Mouse (Mus musculus) left cerebral cortex, adult 18-20 months (tissue): ENCODE measurements around the gene Pik3cb. TPM values are rescaled to one million over a fixed set of nuclear protein-coding genes. Genes with fewer than 3 reads are reported as not detected.

ENCODE experiments used
- DNase-seq, 2 experiments: peaks; one replicate each; pipeline ENCODE4 v3.0.0; 2021 to 2022; ENCODE audit warnings: low spot score in 2 of 2, mixed read lengths in 1 of 2
- total RNA-seq, 2 experiments: library from RNA; stranded (reverse); gene quantifications; 2 replicates each; pipeline ENCODE4 v1.2.3; 2021

Gene Pik3cb
- total RNA-seq, 2 experiments from 2014 or later, result 24.4 to 25.5 TPM

GRCm38 (mm10) chr9:99152699-99153490 lies 12.5 kb upstream of the Pik3cb start:
- DNase-seq, result no peak

DNA sequence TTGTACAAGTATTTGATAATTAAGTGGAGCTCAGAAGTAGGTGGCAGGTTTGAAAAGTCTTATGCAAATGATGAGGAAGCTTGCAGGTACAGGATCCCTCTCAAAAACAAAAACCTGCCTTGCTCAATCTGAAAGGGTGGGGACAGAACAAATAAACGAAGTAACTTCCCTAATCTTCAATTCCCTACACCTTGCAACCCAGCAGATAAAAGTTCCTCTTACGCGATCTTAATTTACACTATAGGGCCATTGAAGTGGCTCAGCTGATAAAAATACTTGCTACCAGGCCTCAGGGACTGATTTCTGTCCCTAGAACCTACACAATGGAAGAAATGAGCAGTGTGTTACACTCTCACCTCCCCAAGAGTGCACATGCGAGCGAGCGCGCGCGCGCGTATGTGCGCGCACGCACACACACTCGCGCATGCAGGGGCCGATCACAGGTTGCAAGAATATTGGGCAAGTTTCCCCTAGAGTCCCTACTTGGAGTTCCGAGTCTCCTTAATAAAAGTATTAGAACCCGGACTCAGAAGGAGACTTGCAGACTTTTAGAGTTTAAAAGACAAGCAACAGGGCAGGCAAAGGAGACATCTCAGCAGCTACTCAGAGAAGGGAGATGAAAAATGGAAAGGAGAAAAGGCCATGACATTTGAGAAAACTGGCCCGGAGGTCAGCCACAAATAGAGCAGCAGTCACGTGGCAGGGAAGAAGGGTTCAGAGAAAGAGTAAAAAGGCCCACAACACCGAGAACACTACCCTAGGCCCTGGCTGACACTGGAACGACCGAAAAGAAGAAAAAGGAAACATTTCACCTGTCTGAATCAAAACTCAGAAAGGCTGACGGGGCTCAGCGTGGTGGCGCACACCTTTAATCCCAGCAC lies 6.7 kb upstream of the Pik3cb start:
- DNase-seq, result no peak

- peak in 1 of 2 experiments; percentile 30 for DNase-seq
Observed at GRCm38 (mm10) chr9:99145756-99146155, 5.3 kb upstream of the Pik3cb start.

GRCm38 (mm10) chr9:99144416-99144989 lies 4.1 kb upstream of the Pik3cb start:
- no peak for DNase-seq

DNA sequence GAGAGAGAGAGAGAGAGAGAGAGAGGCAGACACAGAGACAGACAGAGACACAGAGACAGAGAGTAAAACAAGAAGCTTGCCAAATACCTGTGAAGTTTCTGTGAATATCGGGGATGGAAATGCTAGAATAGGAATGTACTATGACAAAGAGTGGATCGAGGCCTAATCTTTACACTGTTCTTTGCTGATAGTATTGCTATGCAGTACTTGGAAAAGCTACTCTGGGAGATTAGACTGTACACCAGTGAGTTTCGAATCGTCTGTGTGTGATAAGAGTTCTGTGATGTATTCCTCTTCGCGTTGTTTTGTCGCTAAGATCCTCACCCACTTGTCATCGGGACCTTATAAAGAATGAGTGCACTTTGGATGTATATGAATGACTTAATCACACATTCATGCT lies 1.2 kb upstream of the Pik3cb start:
- no peak for DNase-seq

DNA sequence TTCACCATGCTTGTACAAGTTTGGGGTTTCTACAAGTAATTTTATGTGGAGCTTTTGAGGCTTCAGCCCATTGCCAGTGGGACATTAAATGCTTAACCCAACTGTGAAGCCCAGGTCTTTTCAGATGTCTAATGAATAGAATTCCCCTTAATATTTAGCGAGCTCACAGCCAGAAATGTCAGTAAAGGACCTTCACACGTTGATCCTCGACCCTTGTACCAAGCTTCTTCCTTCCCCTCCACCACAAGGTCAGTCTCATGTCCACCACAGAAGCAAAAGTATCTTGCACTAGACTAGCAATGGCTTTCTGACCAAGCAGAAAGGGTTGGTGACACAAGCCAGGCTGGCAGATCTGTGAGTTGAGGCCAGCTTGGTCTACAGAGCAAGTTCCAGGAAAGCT lies 750 bp upstream of the Pik3cb start:
- DNase-seq, result no peak

- peak; percentile 17 to 35 for DNase-seq
Observed at GRCm38 (mm10) chr9:99139194-99140023, 1.0 kb downstream of the Pik3cb start.

GRCm38 (mm10) chr9:99137301-99137700 lies 3.1 kb downstream of the Pik3cb start:
- DNase-seq, result no peak

- no peak for DNase-seq
Observed at GRCm38 (mm10) chr9:99131951-99132470, 8.4 kb downstream of the Pik3cb start.

- no peak for DNase-seq
Observed at GRCm38 (mm10) chr9:99131119-99131518, 9.3 kb downstream of the Pik3cb start.

GRCm38 (mm10) chr9:99127578-99127977 lies 12.8 kb downstream of the Pik3cb start:
- no peak for DNase-seq

DNA sequence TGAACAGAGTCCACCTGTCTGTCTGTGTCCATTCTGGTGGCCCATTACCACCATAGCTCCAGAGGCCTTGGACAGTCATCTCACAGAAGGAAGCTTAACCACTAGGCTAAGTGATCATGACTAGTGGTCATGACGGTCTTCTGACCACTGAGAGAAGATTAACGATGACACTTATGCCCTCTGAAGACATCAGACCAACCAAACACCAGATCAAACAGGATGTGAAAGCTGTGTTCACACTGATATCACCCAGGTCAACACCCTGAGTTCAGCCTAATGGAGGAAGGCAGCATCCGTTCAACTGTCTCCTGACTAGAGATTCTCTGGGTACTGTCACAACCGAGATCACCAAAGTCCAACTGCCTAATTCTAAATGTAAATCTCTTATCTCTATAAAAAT lies 17.7 kb downstream of the Pik3cb start:
- no peak for DNase-seq

DNA sequence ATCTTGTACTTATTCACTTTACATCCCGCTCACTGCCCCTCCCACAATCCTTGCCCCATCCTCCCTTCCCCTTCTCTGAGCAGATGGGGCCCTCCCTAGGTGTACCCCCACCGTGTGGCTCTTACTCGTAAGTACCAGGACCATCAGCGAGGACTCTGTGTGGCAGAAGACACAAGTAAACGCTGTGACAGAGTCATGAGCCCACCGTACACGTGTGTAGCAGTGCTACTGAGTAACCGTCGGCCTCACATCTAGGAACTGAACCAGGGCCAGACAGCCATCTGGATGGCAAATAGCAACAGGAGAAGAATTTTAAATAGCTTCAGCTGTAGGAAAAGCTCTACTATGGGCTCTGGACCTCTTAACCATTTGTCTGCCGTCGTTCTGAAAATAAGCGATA lies 28.0 kb downstream of the Pik3cb start:
- peak in 1 of 2 experiments; percentile 16 for DNase-seq

DNA sequence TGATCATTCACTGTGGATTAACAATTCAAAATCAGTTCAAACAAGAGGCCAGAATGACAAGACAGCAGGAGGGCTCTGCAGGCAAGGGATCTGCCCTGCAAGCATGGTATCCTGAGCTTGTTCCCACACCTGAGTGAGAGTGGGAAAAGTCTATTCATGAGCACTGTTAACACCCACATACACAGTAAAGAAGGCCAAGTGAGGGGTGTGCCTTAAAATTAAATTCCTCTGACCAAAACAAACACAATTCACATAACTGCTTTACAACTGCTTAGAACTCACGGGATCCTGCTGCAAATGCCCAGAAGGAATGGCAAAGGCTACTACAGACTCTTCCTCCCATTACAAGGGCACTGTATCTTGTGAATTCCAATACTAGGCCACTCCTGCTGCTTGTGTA lies 29.3 kb downstream of the Pik3cb start:
- no peak for DNase-seq

DNA sequence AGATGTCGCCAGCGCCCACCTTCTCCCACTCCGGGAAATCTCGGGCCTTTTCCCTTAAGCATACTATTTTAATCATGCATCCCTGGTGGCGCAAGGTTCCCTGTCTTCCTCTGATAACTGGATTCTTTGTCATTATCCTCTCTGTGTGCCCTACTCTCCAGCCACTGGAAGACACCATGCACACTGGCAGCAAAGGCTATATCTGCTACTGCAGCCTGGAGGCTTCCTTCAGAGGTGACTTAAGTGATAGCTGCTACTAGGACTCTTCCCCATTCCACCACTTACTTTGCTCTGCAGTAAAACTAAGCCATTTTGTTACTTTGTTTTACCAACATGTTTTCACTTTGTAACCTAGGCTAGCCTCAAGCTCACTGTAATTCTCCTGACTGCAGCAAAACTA lies 30.2 kb downstream of the Pik3cb start:
- peak in 1 of 2 experiments; percentile 17 for DNase-seq

- DNase-seq, result no peak
Observed at GRCm38 (mm10) chr9:99109585-99109984, 30.8 kb downstream of the Pik3cb start.

GRCm38 (mm10) chr9:99104449-99104848 lies 36.0 kb downstream of the Pik3cb start:
- DNase-seq, result no peak

DNA sequence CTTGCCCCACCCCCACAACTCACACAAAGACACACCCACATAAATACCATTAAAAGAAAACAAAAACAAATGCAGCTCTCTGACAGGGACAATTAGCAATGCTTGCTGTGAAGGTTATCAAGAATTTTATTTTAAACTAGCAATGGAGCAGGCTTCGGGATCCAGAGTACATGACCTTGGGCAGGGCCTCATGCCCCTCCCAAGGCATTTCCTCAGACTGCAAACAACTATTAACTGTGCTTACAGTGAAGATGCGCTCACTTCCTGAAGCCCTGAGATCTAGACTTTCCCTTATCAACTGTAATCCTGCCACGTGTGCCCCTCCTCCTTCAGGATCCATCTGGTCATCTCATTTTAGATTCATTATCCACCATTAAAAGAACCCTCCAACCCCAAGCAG lies 36.6 kb downstream of the Pik3cb start:
- no peak for DNase-seq

- no peak for DNase-seq
Observed at GRCm38 (mm10) chr9:99098482-99099129, 41.8 kb downstream of the Pik3cb start.

- no peak for DNase-seq
Observed at GRCm38 (mm10) chr9:99097668-99098067, 42.8 kb downstream of the Pik3cb start.
